Mouse (Mus musculus): ENCODE measurements around the gene Fgr. TPM values are rescaled to one million over a fixed set of nuclear protein-coding genes. Genes with fewer than 3 reads are reported as not detected.

Gene Fgr
- polyA plus RNA-seq, 1 experiment from 2014 or later, result 0.45 TPM

- no peak overlapping the region for H3K4me3 ChIP-seq (ENCODE audit: low read length)
- ATAC-seq (ENCODE audit: low FRiP score, low TSS enrichment), result no peak
- H3K36me3 ChIP-seq (ENCODE audit: control insufficient read depth, insufficient read depth, low read length), result no peaks in the 10 kb centered on the region
- no peaks in the 10 kb centered on the region for H3K9me3 ChIP-seq (ENCODE audit: control insufficient read depth, low read length)
- no peak overlapping the region for H3K27ac ChIP-seq (ENCODE audit: low read depth, low read length)
- no peak overlapping the region for H3K9ac ChIP-seq (ENCODE audit: low read depth, low read length)
- peaks cover 19% of the 10 kb centered on the region for H3K27me3 ChIP-seq (ENCODE audit: control insufficient read depth, insufficient read depth, low read length)
- 26% methylated on average over 5 of the region's 5 CpGs for WGBS
- H3K4me2 ChIP-seq (replicated peaks; ENCODE audit: low read depth, low read length), result no peak overlapping the region
- H3K4me1 ChIP-seq (ENCODE audit: control insufficient read depth, insufficient read depth, low read length), result peaks cover 19% of the 10 kb centered on the region
Measured at GRCm38 (mm10) chr4:132977597-132977996, 3.7 kb downstream of the Fgr start.

- H3K27me3 ChIP-seq (ENCODE audit: control insufficient read depth, insufficient read depth, low read length), result peaks cover 9% of the 10 kb centered on the region
- H3K4me2 ChIP-seq (replicated peaks; ENCODE audit: low read depth, low read length), result no peak overlapping the region
- H3K4me3 ChIP-seq (ENCODE audit: low read length), result no peak overlapping the region
- no peaks in the 10 kb centered on the region for H3K9me3 ChIP-seq (ENCODE audit: control insufficient read depth, low read length)
- no peak for ATAC-seq (ENCODE audit: low FRiP score, low TSS enrichment)
- H3K36me3 ChIP-seq (ENCODE audit: control insufficient read depth, insufficient read depth, low read length), result no peaks in the 10 kb centered on the region
- peaks cover 19% of the 10 kb centered on the region for H3K4me1 ChIP-seq (ENCODE audit: control insufficient read depth, insufficient read depth, low read length)
- H3K27ac ChIP-seq (ENCODE audit: low read depth, low read length), result no peak overlapping the region
- H3K9ac ChIP-seq (ENCODE audit: low read depth, low read length), result no peak overlapping the region
- WGBS, result 61% methylated on average over 2 of the region's 2 CpGs
Measured at GRCm38 (mm10) chr4:132979186-132979585, 5.3 kb downstream of the Fgr start.

- Histone ChIP-seq H3K36me3 (ENCODE audit: control insufficient read depth, insufficient read depth, low read length) (no peaks in the 10 kb centered on the region), H3K4me3 (ENCODE audit: low read length) (no peak overlapping the region), H3K4me2 (replicated peaks; ENCODE audit: low read depth, low read length) (no peak overlapping the region), H3K9me3 (ENCODE audit: control insufficient read depth, low read length) (no peaks in the 10 kb centered on the region), H3K27ac (ENCODE audit: low read depth, low read length) (no peak overlapping the region), H3K9ac (ENCODE audit: low read depth, low read length) (no peak overlapping the region), H3K27me3 (ENCODE audit: control insufficient read depth, insufficient read depth, low read length) (no peaks in the 10 kb centered on the region), H3K4me1 (ENCODE audit: control insufficient read depth, insufficient read depth, low read length) (peaks cover 8% of the 10 kb centered on the region; the same call in 1 of the 2 replicates)
- WGBS, result 90% methylated on average over 6 of the region's 6 CpGs
- no peak for ATAC-seq (ENCODE audit: low FRiP score, low TSS enrichment)
Measured at GRCm38 (mm10) chr4:132981621-132982020, 7.7 kb downstream of the Fgr start.

DNA sequence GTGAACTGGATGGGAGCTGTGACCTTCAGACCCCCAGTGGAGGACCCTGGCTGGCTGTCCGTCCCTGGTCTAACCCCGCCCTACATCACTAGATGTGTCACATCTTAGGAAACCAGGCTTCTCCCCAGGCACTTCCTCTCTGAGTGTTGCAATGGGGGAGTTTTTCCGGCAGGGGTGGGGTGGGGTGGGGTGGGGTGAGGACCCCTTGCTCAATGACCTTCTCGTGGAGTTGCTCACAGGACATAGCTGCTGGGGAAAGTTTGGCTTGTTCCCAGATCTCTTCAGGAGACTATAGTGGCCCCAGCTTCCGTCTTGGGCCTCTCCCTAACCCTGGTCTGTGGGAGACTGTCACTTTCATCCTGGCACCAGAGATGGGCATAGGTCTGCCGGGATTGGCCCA is 9.1 kb downstream of the Fgr start:
- Histone ChIP-seq H3K27me3 (ENCODE audit: control insufficient read depth, insufficient read depth, low read length) (no peaks in the 10 kb centered on the region), H3K27ac (ENCODE audit: low read depth, low read length) (no peak overlapping the region), H3K9me3 (ENCODE audit: control insufficient read depth, low read length) (no peaks in the 10 kb centered on the region), H3K4me3 (ENCODE audit: low read length) (no peak overlapping the region), H3K9ac (ENCODE audit: low read depth, low read length) (no peak overlapping the region), H3K4me1 (ENCODE audit: control insufficient read depth, insufficient read depth, low read length) (peaks cover 6% of the 10 kb centered on the region; the same call in 1 of the 2 replicates), H3K36me3 (ENCODE audit: control insufficient read depth, insufficient read depth, low read length) (no peaks in the 10 kb centered on the region), H3K4me2 (replicated peaks; ENCODE audit: low read depth, low read length) (no peak overlapping the region)
- no peak for ATAC-seq (ENCODE audit: low FRiP score, low TSS enrichment)
- WGBS, result 52% methylated on average over 6 of the region's 6 CpGs

GRCm38 (mm10) chr4:132983664-132984512 is 10.0 kb downstream of the Fgr start:
- no peaks in the 10 kb centered on the region for H3K36me3 ChIP-seq (ENCODE audit: control insufficient read depth, insufficient read depth, low read length)
- H3K4me1 ChIP-seq (ENCODE audit: control insufficient read depth, insufficient read depth, low read length), result peaks cover 6% of the 10 kb centered on the region; the same call in 1 of the 2 replicates
- H3K27ac ChIP-seq (ENCODE audit: low read depth, low read length), result peak overlapping the region; percentile 61; the same call in 1 of the 2 replicates
- WGBS, result 50% methylated on average over 7 of the region's 7 CpGs
- H3K4me3 ChIP-seq (ENCODE audit: low read length), result no peak overlapping the region
- H3K4me2 ChIP-seq (replicated peaks; ENCODE audit: low read depth, low read length), result no peak overlapping the region
- H3K27me3 ChIP-seq (ENCODE audit: control insufficient read depth, insufficient read depth, low read length), result no peaks in the 10 kb centered on the region
- H3K9me3 ChIP-seq (ENCODE audit: control insufficient read depth, low read length), result no peaks in the 10 kb centered on the region
- ATAC-seq (ENCODE audit: low FRiP score, low TSS enrichment), result peak; percentile 56
- no peak overlapping the region for H3K9ac ChIP-seq (ENCODE audit: low read depth, low read length)

DNA sequence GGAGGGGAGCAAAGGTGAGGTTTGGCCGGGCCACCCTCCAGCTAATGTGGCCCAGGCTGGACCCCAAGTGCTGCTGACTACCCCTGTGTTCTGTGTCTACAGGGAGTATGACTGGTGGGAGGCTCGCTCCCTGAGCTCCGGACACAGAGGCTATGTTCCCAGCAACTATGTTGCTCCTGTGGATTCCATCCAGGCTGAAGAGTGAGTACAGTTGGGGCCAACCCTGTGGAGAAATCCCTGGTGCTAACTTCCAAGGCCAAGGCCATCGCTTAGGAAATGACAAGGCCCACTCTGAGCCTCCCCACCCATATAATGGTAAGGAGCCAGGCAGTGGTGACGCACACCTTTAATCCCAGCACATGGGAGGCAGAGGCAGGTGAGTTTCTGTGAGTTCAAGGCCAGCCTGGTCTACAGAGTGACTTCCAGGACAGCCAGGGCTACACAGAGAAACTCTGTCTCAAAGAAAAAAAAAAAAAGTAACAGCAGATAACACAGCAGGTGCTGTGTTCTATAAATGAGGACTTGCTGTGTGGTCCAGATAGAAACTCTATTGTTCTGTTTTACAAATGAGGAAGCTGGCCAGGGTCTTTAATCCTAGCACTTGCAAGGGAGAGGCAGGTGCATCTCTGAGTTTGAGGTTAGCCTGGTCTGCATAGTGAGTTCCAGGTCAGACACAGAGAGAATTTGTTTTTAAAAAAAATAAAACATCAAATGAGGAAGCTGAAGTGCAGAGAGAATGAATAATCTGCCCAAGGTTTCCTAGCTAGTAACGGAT is 14.9 kb downstream of the Fgr start:
- H3K9me3 ChIP-seq (ENCODE audit: control insufficient read depth, low read length), result no peaks in the 10 kb centered on the region
- H3K27ac ChIP-seq (ENCODE audit: low read depth, low read length), result no peak overlapping the region
- no peaks in the 10 kb centered on the region for H3K27me3 ChIP-seq (ENCODE audit: control insufficient read depth, insufficient read depth, low read length)
- H3K9ac ChIP-seq (ENCODE audit: low read depth, low read length), result no peak overlapping the region
- H3K36me3 ChIP-seq (ENCODE audit: control insufficient read depth, insufficient read depth, low read length), result no peaks in the 10 kb centered on the region
- ATAC-seq (ENCODE audit: low FRiP score, low TSS enrichment), result no peak
- 88% methylated on average over 6 of the region's 6 CpGs for WGBS
- no peak overlapping the region for H3K4me3 ChIP-seq (ENCODE audit: low read length)
- H3K4me2 ChIP-seq (replicated peaks; ENCODE audit: low read depth, low read length), result no peak overlapping the region
- H3K4me1 ChIP-seq (ENCODE audit: control insufficient read depth, insufficient read depth, low read length), result peaks cover 4% of the 10 kb centered on the region; the same call in 1 of the 2 replicates

DNA sequence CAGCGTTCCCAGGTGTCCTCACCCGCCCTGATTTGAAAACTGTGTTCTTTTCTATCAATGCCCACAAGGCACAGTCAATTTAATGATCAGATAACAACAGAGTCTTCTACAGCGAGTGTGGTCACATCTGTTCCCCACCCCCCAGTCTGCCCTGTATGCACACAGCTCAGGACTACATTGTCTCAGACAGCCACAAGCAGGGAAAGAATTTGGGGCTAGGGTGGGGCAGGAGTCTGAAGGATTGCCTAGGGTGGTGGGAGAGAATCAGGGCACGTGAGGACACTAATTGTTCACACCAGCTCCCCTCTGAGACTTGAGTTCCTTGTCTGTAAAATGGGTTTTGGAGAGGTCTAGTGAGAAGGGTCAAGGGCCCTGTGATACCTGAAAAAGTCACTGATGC is 19.7 kb downstream of the Fgr start:
- Histone ChIP-seq H3K4me1 (ENCODE audit: control insufficient read depth, insufficient read depth, low read length) (no peaks in the 10 kb centered on the region), H3K36me3 (ENCODE audit: control insufficient read depth, insufficient read depth, low read length) (no peaks in the 10 kb centered on the region), H3K9me3 (ENCODE audit: control insufficient read depth, low read length) (no peaks in the 10 kb centered on the region), H3K9ac (ENCODE audit: low read depth, low read length) (no peak overlapping the region), H3K27ac (ENCODE audit: low read depth, low read length) (no peak overlapping the region), H3K4me3 (ENCODE audit: low read length) (no peak overlapping the region), H3K27me3 (ENCODE audit: control insufficient read depth, insufficient read depth, low read length) (no peaks in the 10 kb centered on the region), H3K4me2 (replicated peaks; ENCODE audit: low read depth, low read length) (no peak overlapping the region)
- 74% methylated on average over 4 of the region's 4 CpGs for WGBS
- no peak for ATAC-seq (ENCODE audit: low FRiP score, low TSS enrichment)

GRCm38 (mm10) chr4:132997469-132998237 is 23.8 kb downstream of the Fgr start:
- no peaks in the 10 kb centered on the region for H3K36me3 ChIP-seq (ENCODE audit: control insufficient read depth, insufficient read depth, low read length)
- WGBS, result 41% methylated on average over 14 of the region's 14 CpGs
- no peak overlapping the region for H3K4me2 ChIP-seq (replicated peaks; ENCODE audit: low read depth, low read length)
- no peak overlapping the region for H3K27ac ChIP-seq (ENCODE audit: low read depth, low read length)
- no peaks in the 10 kb centered on the region for H3K4me1 ChIP-seq (ENCODE audit: control insufficient read depth, insufficient read depth, low read length)
- H3K9me3 ChIP-seq (ENCODE audit: control insufficient read depth, low read length), result no peaks in the 10 kb centered on the region
- H3K4me3 ChIP-seq (ENCODE audit: low read length), result no peak overlapping the region
- H3K27me3 ChIP-seq (ENCODE audit: control insufficient read depth, insufficient read depth, low read length), result no peaks in the 10 kb centered on the region
- ATAC-seq (ENCODE audit: low FRiP score, low TSS enrichment), result no peak
- no peak overlapping the region for H3K9ac ChIP-seq (ENCODE audit: low read depth, low read length)

Data from kidney, embryonic 14.5 days (tissue).